Mouse (Mus musculus): Measurements from ENCODE around the gene Ccl11. TPM values are rescaled to one million over a fixed set of nuclear protein-coding genes. Genes with fewer than 3 reads are reported as not detected.

Ccl11 gene
- polyA plus RNA-seq, 1 experiment from 2014 or later: 0.31 TPM

- peak overlapping the region in 1 of 2 experiments; percentile 55; a peak in 2 of 4 replicates for H3K27ac ChIP-seq (replicated peaks in 1 of 2; ENCODE audit: control insufficient read depth in 1 of 2, insufficient read depth in 1 of 2, low read depth in 2 of 2, low read length in 2 of 2)
- ATAC-seq (ENCODE audit: insufficient number of reproducible peaks, insufficient read depth, low FRiP score, low read depth): no peak
- H3K4me3 ChIP-seq (ENCODE audit: control insufficient read depth in 1 of 2, insufficient read depth in 1 of 2, low read depth in 1 of 2, low read length in 2 of 2): no peak overlapping the region
- H3K9ac ChIP-seq (ENCODE audit: low read length): no peak overlapping the region
- no peaks in the 10 kb centered on the region for H3K9me3 ChIP-seq (ENCODE audit: control insufficient read depth, low read length)
- H3K36me3 ChIP-seq (ENCODE audit: control insufficient read depth, insufficient read depth, low read length): no peaks in the 10 kb centered on the region
- no peak overlapping the region for H3K4me2 ChIP-seq (ENCODE audit: low read length)
- H3K4me1 ChIP-seq (ENCODE audit: control insufficient read depth in 2 of 2, insufficient read depth in 2 of 2, low read length in 2 of 2): peaks cover 8 to 18% of the 10 kb centered on the region in 2 experiments; a peak in 3 of 4 replicates
- WGBS: 73% methylated on average over 7 of the region's 7 CpGs
- H3K27me3 ChIP-seq (ENCODE audit: control insufficient read depth, insufficient read depth, low read length): no peaks in the 10 kb centered on the region
Measured at GRCm38 (mm10) chr11:82034446-82034845, 23.2 kb upstream of the Ccl11 start.

- H3K4me1 ChIP-seq (ENCODE audit: control insufficient read depth in 2 of 2, insufficient read depth in 2 of 2, low read length in 2 of 2): peaks cover 8 to 18% of the 10 kb centered on the region in 2 experiments; a peak in 3 of 4 replicates
Measured at GRCm38 (mm10) chr11:82035356-82035755, 22.3 kb upstream of the Ccl11 start, which contains the start of gene Ccl2. TSS of gene Ccl2 (plus strand) at chr11:82035571.

GRCm38 (mm10) chr11:82035857-82036256, 21.8 kb upstream of the Ccl11 start:
- H3K27ac ChIP-seq (replicated peaks in 1 of 2; ENCODE audit: control insufficient read depth in 1 of 2, insufficient read depth in 1 of 2, low read depth in 2 of 2, low read length in 2 of 2): no peak overlapping the region; a peak in 1 of 4 replicates
- no peak for ATAC-seq (ENCODE audit: insufficient number of reproducible peaks, insufficient read depth, low FRiP score, low read depth)

More at GRCm38 (mm10) chr11:82035356-82035755, 22.3 kb upstream of the Ccl11 start, which contains the start of gene Ccl2:
- H3K36me3 ChIP-seq (ENCODE audit: control insufficient read depth, insufficient read depth, low read length): no peaks in the 10 kb centered on the region
- no peak within 1 kb of the TSS for H3K4me3 ChIP-seq (ENCODE audit: control insufficient read depth in 1 of 2, insufficient read depth in 1 of 2, low read depth in 1 of 2, low read length in 2 of 2)
- no peaks in the 10 kb centered on the region for H3K9me3 ChIP-seq (ENCODE audit: control insufficient read depth, low read length)
- 42% methylated on average over 5 of the region's 5 CpGs for WGBS
- H3K9ac ChIP-seq (ENCODE audit: low read length): no peak within 1 kb of the TSS
- no peak within 1 kb of the TSS for H3K4me2 ChIP-seq (ENCODE audit: low read length)
- H3K27me3 ChIP-seq (ENCODE audit: control insufficient read depth, insufficient read depth, low read length): no peaks in the 10 kb centered on the region
- H3K27ac ChIP-seq (replicated peaks in 1 of 2; ENCODE audit: control insufficient read depth in 1 of 2, insufficient read depth in 1 of 2, low read depth in 2 of 2, low read length in 2 of 2): peak within 1 kb of the TSS; percentile 17 to 55; a peak in 3 of 4 replicates
- ATAC-seq (ENCODE audit: insufficient number of reproducible peaks, insufficient read depth, low FRiP score, low read depth): peak; percentile 72

GRCm38 (mm10) chr11:82038535-82038934, 19.1 kb upstream of the Ccl11 start, which contains the start of gene Gm17268:
TSS of gene Gm17268 (minus strand) at chr11:82038562.
- Histone ChIP-seq H3K36me3 (ENCODE audit: control insufficient read depth, insufficient read depth, low read length) (no peaks in the 10 kb centered on the region), H3K9ac (ENCODE audit: low read length) (no peak within 1 kb of the TSS), H3K4me2 (ENCODE audit: low read length) (no peak within 1 kb of the TSS), H3K4me3 (ENCODE audit: control insufficient read depth in 1 of 2, insufficient read depth in 1 of 2, low read depth in 1 of 2, low read length in 2 of 2) (no peak within 1 kb of the TSS), H3K9me3 (ENCODE audit: control insufficient read depth, low read length) (no peaks in the 10 kb centered on the region), H3K4me1 (ENCODE audit: control insufficient read depth in 2 of 2, insufficient read depth in 2 of 2, low read length in 2 of 2) (peaks cover 4% of the 10 kb centered on the region in 2 experiments; a peak in 2 of 4 replicates), H3K27ac (replicated peaks in 1 of 2; ENCODE audit: control insufficient read depth in 1 of 2, insufficient read depth in 1 of 2, low read depth in 2 of 2, low read length in 2 of 2) (0 out of 4 replicates have a peak within 1 kb of the TSS, but pooled peaks of 1 of the 2 experiments have one; percentile 4), H3K27me3 (ENCODE audit: control insufficient read depth, insufficient read depth, low read length) (no peaks in the 10 kb centered on the region)
- WGBS: 4% methylated on average over 2 of the region's 2 CpGs
- no peak for ATAC-seq (ENCODE audit: insufficient number of reproducible peaks, insufficient read depth, low FRiP score, low read depth)

More at GRCm38 (mm10) chr11:82035857-82036256, 21.8 kb upstream of the Ccl11 start:
- Histone ChIP-seq H3K27me3 (ENCODE audit: control insufficient read depth, insufficient read depth, low read length) (no peaks in the 10 kb centered on the region), H3K9me3 (ENCODE audit: control insufficient read depth, low read length) (no peaks in the 10 kb centered on the region), H3K4me3 (ENCODE audit: control insufficient read depth in 1 of 2, insufficient read depth in 1 of 2, low read depth in 1 of 2, low read length in 2 of 2) (no peak overlapping the region), H3K4me1 (ENCODE audit: control insufficient read depth in 2 of 2, insufficient read depth in 2 of 2, low read length in 2 of 2) (peaks cover 8 to 18% of the 10 kb centered on the region in 2 experiments; a peak in 3 of 4 replicates), H3K9ac (ENCODE audit: low read length) (no peak overlapping the region), H3K36me3 (ENCODE audit: control insufficient read depth, insufficient read depth, low read length) (no peaks in the 10 kb centered on the region), H3K4me2 (ENCODE audit: low read length) (no peak overlapping the region)
- WGBS: 66% methylated on average over 2 of the region's 2 CpGs

- Histone ChIP-seq H3K9ac (ENCODE audit: low read length) (no peak overlapping the region), H3K4me3 (ENCODE audit: control insufficient read depth in 1 of 2, insufficient read depth in 1 of 2, low read depth in 1 of 2, low read length in 2 of 2) (no peak overlapping the region), H3K9me3 (ENCODE audit: control insufficient read depth, low read length) (no peaks in the 10 kb centered on the region), H3K27me3 (ENCODE audit: control insufficient read depth, insufficient read depth, low read length) (no peaks in the 10 kb centered on the region), H3K4me2 (ENCODE audit: low read length) (no peak overlapping the region), H3K27ac (replicated peaks in 1 of 2; ENCODE audit: control insufficient read depth in 1 of 2, insufficient read depth in 1 of 2, low read depth in 2 of 2, low read length in 2 of 2) (0 out of 4 replicates have a peak overlapping the region, but pooled peaks of 1 of the 2 experiments have one; percentile 4), H3K36me3 (ENCODE audit: control insufficient read depth, insufficient read depth, low read length) (no peaks in the 10 kb centered on the region), H3K4me1 (ENCODE audit: control insufficient read depth in 2 of 2, insufficient read depth in 2 of 2, low read length in 2 of 2) (peaks cover 3 to 4% of the 10 kb centered on the region in 2 experiments; a peak in 2 of 4 replicates)
- no peak for ATAC-seq (ENCODE audit: insufficient number of reproducible peaks, insufficient read depth, low FRiP score, low read depth)
- WGBS: 54% methylated on average over 3 of the region's 3 CpGs
Measured at GRCm38 (mm10) chr11:82039132-82039660, 18.4 kb upstream of the Ccl11 start.

GRCm38 (mm10) chr11:82041671-82042080, 15.9 kb upstream of the Ccl11 start:
- WGBS: 63% methylated on average over 4 of the region's 4 CpGs
- Histone ChIP-seq H3K27me3 (ENCODE audit: control insufficient read depth, insufficient read depth, low read length) (no peaks in the 10 kb centered on the region), H3K4me3 (ENCODE audit: control insufficient read depth in 1 of 2, insufficient read depth in 1 of 2, low read depth in 1 of 2, low read length in 2 of 2) (no peak overlapping the region), H3K9me3 (ENCODE audit: control insufficient read depth, low read length) (no peaks in the 10 kb centered on the region), H3K36me3 (ENCODE audit: control insufficient read depth, insufficient read depth, low read length) (no peaks in the 10 kb centered on the region), H3K4me1 (ENCODE audit: control insufficient read depth in 2 of 2, insufficient read depth in 2 of 2, low read length in 2 of 2) (peaks cover 0 to 2% of the 10 kb centered on the region in 2 experiments; a peak in 1 of 4 replicates), H3K9ac (ENCODE audit: low read length) (no peak overlapping the region), H3K4me2 (ENCODE audit: low read length) (no peak overlapping the region), H3K27ac (replicated peaks in 1 of 2; ENCODE audit: control insufficient read depth in 1 of 2, insufficient read depth in 1 of 2, low read depth in 2 of 2, low read length in 2 of 2) (no peak overlapping the region)
- ATAC-seq (ENCODE audit: insufficient number of reproducible peaks, insufficient read depth, low FRiP score, low read depth): no peak

GRCm38 (mm10) chr11:82045471-82045870, 12.2 kb upstream of the Ccl11 start, which contains the start of gene Ccl7:
TSS of gene Ccl7 (plus strand) at chr11:82045712.
- ATAC-seq (ENCODE audit: insufficient number of reproducible peaks, insufficient read depth, low FRiP score, low read depth): 0 out of 2 replicates have a peak, but pooled peaks have one; percentile 21
- Histone ChIP-seq H3K27ac (replicated peaks in 1 of 2; ENCODE audit: control insufficient read depth in 1 of 2, insufficient read depth in 1 of 2, low read depth in 2 of 2, low read length in 2 of 2) (peak within 1 kb of the TSS; percentile 51 to 52), H3K4me2 (ENCODE audit: low read length) (no peak within 1 kb of the TSS), H3K4me1 (ENCODE audit: control insufficient read depth in 2 of 2, insufficient read depth in 2 of 2, low read length in 2 of 2) (peaks cover 0 to 2% of the 10 kb centered on the region in 2 experiments; a peak in 1 of 4 replicates), H3K27me3 (ENCODE audit: control insufficient read depth, insufficient read depth, low read length) (no peaks in the 10 kb centered on the region), H3K9ac (ENCODE audit: low read length) (no peak within 1 kb of the TSS), H3K36me3 (ENCODE audit: control insufficient read depth, insufficient read depth, low read length) (no peaks in the 10 kb centered on the region), H3K9me3 (ENCODE audit: control insufficient read depth, low read length) (no peaks in the 10 kb centered on the region), H3K4me3 (ENCODE audit: control insufficient read depth in 1 of 2, insufficient read depth in 1 of 2, low read depth in 1 of 2, low read length in 2 of 2) (no peak within 1 kb of the TSS)
- 56% methylated on average over 3 of the region's 3 CpGs for WGBS
